ENCODE assay signal across 8 mouse cellular contexts in the genomic region with DNA sequence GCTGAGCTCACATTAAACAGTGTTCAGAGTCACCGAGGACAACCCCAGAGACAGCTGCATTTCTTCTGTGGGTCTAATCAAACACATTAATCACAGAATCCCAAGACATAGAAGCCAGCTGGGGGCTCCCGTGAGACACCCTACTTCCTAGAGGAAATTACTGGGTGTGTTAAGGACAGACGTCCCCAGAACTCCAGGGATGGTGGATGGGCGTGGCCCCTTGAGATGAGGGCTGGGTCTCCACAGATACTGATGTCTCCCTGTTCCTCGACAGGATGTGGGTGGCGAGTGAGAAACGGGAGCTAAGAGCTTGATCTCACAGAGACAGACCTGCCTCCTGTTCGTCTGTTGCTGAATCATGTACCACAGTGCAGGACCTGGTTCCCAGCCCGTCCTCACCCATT. TPM values are rescaled to one million over a fixed set of nuclear protein-coding genes. Genes with fewer than 3 reads are reported as not detected.
DNase-seq lines count a peak whose midpoint lies in the region; ATAC-seq lines count a peak whose summit lies in the region.

No protein-coding gene starts in this region.

- H3K4me1 ChIP-seq in limb, embryonic 15.5 days = peaks cover 36% of the 10 kb centered on the region
- H3K4me1 ChIP-seq in neural tube, embryonic 13.5 days (replicated peaks) = peaks cover 39% of the 10 kb centered on the region

- H3K4me2 ChIP-seq in limb, embryonic 15.5 days = peak overlapping the region; percentile 48
- peak overlapping the region; percentile 50 for H3K4me2 ChIP-seq in neural tube, embryonic 13.5 days

- no peaks in the 10 kb centered on the region for H3K9me3 ChIP-seq in limb, embryonic 15.5 days
- H3K9me3 ChIP-seq in neural tube, embryonic 13.5 days = no peaks in the 10 kb centered on the region

- ATAC-seq in limb, embryonic 15.5 days (ENCODE audit: insufficient number of reproducible peaks, low FRiP score, low TSS enrichment, low read depth) = no peak
- no peak for ATAC-seq in neural tube, embryonic 13.5 days (ENCODE audit: low read depth)

- H3K36me3 ChIP-seq in limb, embryonic 15.5 days = no peaks in the 10 kb centered on the region
- H3K36me3 ChIP-seq in neural tube, embryonic 13.5 days = no peaks in the 10 kb centered on the region

- DNase-seq in B cell, adult 2 months = peak; percentile 14 to 23
- DNase-seq in T-cell, adult 2 months (ENCODE audit: low spot score) = peak; percentile 35
- peak; percentile 65 to 70 for DNase-seq in frontal cortex, postnatal 36 days (ENCODE audit: low spot score in 2 of 2)
- DNase-seq in induced T-regulatory cell, adult 2 months (ENCODE audit: low read depth) = peak; percentile 65
- no peak for DNase-seq in gastrocnemius, adult 18-20 months (ENCODE audit: low spot score)
- DNase-seq in adrenal gland, adult 8-10 months = no peak

- H3K4me3 ChIP-seq in limb, embryonic 15.5 days = peak overlapping the region; percentile 32; the same call in 1 of the 2 replicates
- no peak overlapping the region for H3K4me3 ChIP-seq in neural tube, embryonic 13.5 days

- peak overlapping the region; percentile 27; the same call in 1 of the 2 replicates for H3K9ac ChIP-seq in limb, embryonic 15.5 days
- peak overlapping the region; percentile 0; the same call in 1 of the 2 replicates for H3K9ac ChIP-seq in neural tube, embryonic 13.5 days

- H3K27ac ChIP-seq in limb, embryonic 15.5 days = peak overlapping the region; percentile 68
- no peak overlapping the region for H3K27ac ChIP-seq in neural tube, embryonic 13.5 days (replicated peaks)

- WGBS in limb, embryonic 15.5 days = 2% methylated on average over 9 of the region's 9 CpGs
- 3% methylated on average over 9 of the region's 9 CpGs for WGBS in neural tube, embryonic 13.5 days

- peaks cover 41% of the 10 kb centered on the region for H3K27me3 ChIP-seq in limb, embryonic 15.5 days
- H3K27me3 ChIP-seq in neural tube, embryonic 13.5 days = peaks cover 70% of the 10 kb centered on the region

RNA-seq across cellular contexts. Expression of a gene that starts 17.7 kb away (rescaled TPM):
- polyA plus RNA-seq in limb, embryonic 15.5 days (2015; fragmentation: Nextera tagmentation; extraction: Ambion mirVana) = 0.12 and 0.14 TPM in 2 replicates
- not detected in 2 replicates for polyA plus RNA-seq in neural tube, embryonic 13.5 days (2015; fragmentation: Nextera tagmentation; extraction: Ambion mirVana)
- total RNA-seq in gastrocnemius, adult 18-20 months (2021) = not detected
- total RNA-seq in adrenal gland, adult 8-10 months (2022) = not detected

RNA-seq across cellular contexts. Expression of a gene that starts 33.6 kb away (rescaled TPM):
- 46.8 and 47.5 TPM in 2 replicates for polyA plus RNA-seq in limb, embryonic 15.5 days (2015; fragmentation: Nextera tagmentation; extraction: Ambion mirVana)
- polyA plus RNA-seq in neural tube, embryonic 13.5 days (2015; fragmentation: Nextera tagmentation; extraction: Ambion mirVana) = 37.0 and 43.6 TPM in 2 replicates
- total RNA-seq in gastrocnemius, adult 18-20 months (2021) = 10 to 100 TPM; 26.5 to 27.9 TPM
- 10 to 100 TPM; 38.4 to 55.0 (median 47.0) TPM for total RNA-seq in adrenal gland, adult 8-10 months (2022)

Comparison
In these comparisons a context has a peak if more than half of its experiments do, and no peak if none do; other contexts are left out.
1. DNase-seq: peak in B cell, adult 2 months (2 of 2), T-cell, adult 2 months (single experiment), frontal cortex, postnatal 36 days (2 of 2) and induced T-regulatory cell, adult 2 months (single experiment); none in gastrocnemius, adult 18-20 months (single experiment) and adrenal gland, adult 8-10 months (single experiment).